Mouse (Mus musculus) ovary, postnatal 14 days (tissue): ENCODE measurements around the gene Plekhg3.
A peak's percentile ranks its signal among the peaks of the same experiment; 100 is the strongest.

Experiments
- DNase-seq: peaks from one replicate; pipeline ENCODE4 v3.0.0; 2022; ENCODE audit warnings: low spot score

The Plekhg3 gene

GRCm38 (mm10) chr12:76530580-76531139 lies at the start of gene Plekhg3:
Plekhg3 (plus strand) TSS chr12:76530891.
- DNase-seq = no peak

GRCm38 (mm10) chr12:76482446-76482845 lies 48.2 kb upstream of the Plekhg3 start:
- DNase-seq = no peak

GRCm38 (mm10) chr12:76482948-76483347 lies 47.7 kb upstream of the Plekhg3 start:
- DNase-seq = no peak

- no peak for DNase-seq
These were observed 45.8 kb upstream of the Plekhg3 start for GRCm38 (mm10) chr12:76484881-76485280.

- DNase-seq = no peak
These were observed 45.3 kb upstream of the Plekhg3 start for GRCm38 (mm10) chr12:76485381-76485780.

GRCm38 (mm10) chr12:76486943-76487342 lies 43.7 kb upstream of the Plekhg3 start:
- no peak for DNase-seq

- no peak for DNase-seq
These were observed 39.9 kb upstream of the Plekhg3 start for GRCm38 (mm10) chr12:76490798-76491197.

- DNase-seq = peak; percentile 24
These were observed 37.2 kb upstream of the Plekhg3 start for GRCm38 (mm10) chr12:76493462-76493861.

GRCm38 (mm10) chr12:76495381-76495780 lies 35.3 kb upstream of the Plekhg3 start:
- no peak for DNase-seq

- peak; percentile 54 for DNase-seq
These were observed 34.4 kb upstream of the Plekhg3 start for GRCm38 (mm10) chr12:76496324-76496723.

- DNase-seq = no peak
These were observed 31.4 kb upstream of the Plekhg3 start for GRCm38 (mm10) chr12:76499276-76499675.

GRCm38 (mm10) chr12:76500055-76500454 lies 30.6 kb upstream of the Plekhg3 start:
- no peak for DNase-seq

- DNase-seq = no peak
These were observed 29.8 kb upstream of the Plekhg3 start for GRCm38 (mm10) chr12:76500896-76501295.

- no peak for DNase-seq
These were observed 27.7 kb upstream of the Plekhg3 start for GRCm38 (mm10) chr12:76502981-76503380.

GRCm38 (mm10) chr12:76506522-76506921 lies 24.2 kb upstream of the Plekhg3 start:
- DNase-seq = peak; percentile 58

GRCm38 (mm10) chr12:76507791-76508190 lies 22.9 kb upstream of the Plekhg3 start:
- no peak for DNase-seq

- no peak for DNase-seq
These were observed 21.7 kb upstream of the Plekhg3 start for GRCm38 (mm10) chr12:76508909-76509440.

GRCm38 (mm10) chr12:76512731-76513130 lies 18.0 kb upstream of the Plekhg3 start:
- no peak for DNase-seq

- no peak for DNase-seq
These were observed 15.8 kb upstream of the Plekhg3 start for GRCm38 (mm10) chr12:76514842-76515241.

- no peak for DNase-seq
These were observed 12.7 kb upstream of the Plekhg3 start for GRCm38 (mm10) chr12:76518000-76518399.

- DNase-seq = no peak
These were observed 11.5 kb upstream of the Plekhg3 start for GRCm38 (mm10) chr12:76518909-76519842.

- DNase-seq = no peak
These were observed 7.0 kb upstream of the Plekhg3 start for GRCm38 (mm10) chr12:76523654-76524053.

GRCm38 (mm10) chr12:76524915-76525314 lies 5.8 kb upstream of the Plekhg3 start:
- DNase-seq = no peak
